Mouse (Mus musculus) megakaryocyte, embryonic 14.5 days (primary cell): ENCODE measurements around the gene Nav3. TPM values are rescaled to one million over a fixed set of nuclear protein-coding genes. Genes with fewer than 3 reads are reported as not detected.

Experiments used
- H3K27me3 ChIP-seq: replicated peaks from 2 replicates; pipeline ENCODE3; 2012; ENCODE audit warnings: inconsistent platforms
- H3K36me3 ChIP-seq: replicated peaks from 2 replicates; pipeline ENCODE3; 2012; ENCODE audit warnings: low read length, inconsistent platforms, mixed read lengths
- H3K4me1 ChIP-seq: 2 replicates; pipeline ENCODE4 v1.6.1; 2012; ENCODE audit warnings: inconsistent platforms
- H3K4me3 ChIP-seq: replicated peaks from 2 replicates; pipeline ENCODE3; 2012; ENCODE audit warnings: moderate library complexity, mild to moderate bottlenecking, inconsistent platforms
- H3K9me3 ChIP-seq: 2 replicates; pipeline ENCODE4 v1.6.1; 2012; ENCODE audit warnings: inconsistent platforms
- FLI1 ChIP-seq: IDR thresholded peaks from 2 replicates; pipeline ENCODE4 v1.6.1; 2012; ENCODE audit warnings: low read length, inconsistent platforms, mixed read lengths
- GATA1 ChIP-seq: IDR thresholded peaks from 3 replicates; pipeline ENCODE4 v1.6.1; 2012; ENCODE audit warnings: mixed read lengths, low read length, inconsistent platforms, borderline replicate concordance
- polyA plus RNA-seq: library from polyadenylated mRNA; stranded (reverse); fragments of >175 nt; gene quantifications from 2 replicates; pipeline ENCODE4 v1.2.3, GENCODE M21; 2012; ENCODE audit warnings: low replicate concordance; ENCODE audit not compliant: insufficient read depth

The Nav3 gene
- polyA plus RNA-seq, 1 experiment = not detected

- Histone ChIP-seq H3K4me1 (no peaks in the 10 kb centered on the region), H3K36me3 (no peaks in the 10 kb centered on the region), H3K4me3 (no peak overlapping the region), H3K27me3 (no peaks in the 10 kb centered on the region), H3K9me3 (no peaks in the 10 kb centered on the region)
- TF ChIP-seq FLI1 (no peak), GATA1 (no peak)
Measured at GRCm38 (mm10) chr10:109667453-109667852, 788.6 kb downstream of the Nav3 start.

- TF ChIP-seq GATA1 (no peak), FLI1 (no peak)
- no peaks in the 10 kb centered on the region for H3K9me3 ChIP-seq
Measured at GRCm38 (mm10) chr10:109664629-109665317, 791.2 kb downstream of the Nav3 start.

DNA sequence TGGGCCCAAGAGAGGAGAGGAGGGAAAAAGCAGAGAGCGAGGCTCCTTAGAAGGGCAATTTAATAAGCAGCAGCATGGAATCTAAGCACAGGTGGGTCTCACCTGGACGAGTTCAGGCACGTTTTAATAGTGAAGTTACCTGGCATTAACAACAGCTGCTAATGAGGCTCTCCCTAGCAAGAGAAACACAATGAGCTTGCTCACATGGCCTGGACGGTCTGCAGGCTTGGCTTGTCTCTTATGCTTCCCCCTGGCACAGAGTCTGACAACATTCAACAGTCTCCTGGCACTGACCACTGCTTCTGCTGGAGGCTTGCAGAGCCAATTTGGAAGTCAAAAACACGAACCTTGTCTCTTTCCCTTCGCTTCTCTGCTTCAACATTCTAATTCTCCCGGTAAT, 804.5 kb downstream of the Nav3 start:
- Histone ChIP-seq H3K27me3 (no peaks in the 10 kb centered on the region), H3K4me1 (no peaks in the 10 kb centered on the region), H3K4me3 (no peak overlapping the region), H3K36me3 (no peaks in the 10 kb centered on the region), H3K9me3 (peaks cover 8% of the 10 kb centered on the region)
- TF ChIP-seq FLI1 (no peak), GATA1 (no peak)

More at GRCm38 (mm10) chr10:109664629-109665317, 791.2 kb downstream of the Nav3 start:
- no peak overlapping the region for H3K4me3 ChIP-seq
- no peaks in the 10 kb centered on the region for H3K27me3 ChIP-seq
- H3K36me3 ChIP-seq = no peaks in the 10 kb centered on the region
- H3K4me1 ChIP-seq = no peaks in the 10 kb centered on the region

- no peak for TF ChIP-seq GATA1
- no peak for TF ChIP-seq FLI1
- Histone ChIP-seq H3K4me3 (no peak overlapping the region), H3K36me3 (no peaks in the 10 kb centered on the region), H3K9me3 (peaks cover 10% of the 10 kb centered on the region), H3K27me3 (no peaks in the 10 kb centered on the region), H3K4me1 (no peaks in the 10 kb centered on the region)
Measured at GRCm38 (mm10) chr10:109643598-109643997, 812.4 kb downstream of the Nav3 start.

- H3K27me3 ChIP-seq = no peaks in the 10 kb centered on the region
- H3K9me3 ChIP-seq = peaks cover 22% of the 10 kb centered on the region
- no peak for TF ChIP-seq FLI1
- TF ChIP-seq GATA1 = no peak
- H3K4me1 ChIP-seq = no peaks in the 10 kb centered on the region
- H3K36me3 ChIP-seq = no peaks in the 10 kb centered on the region
- no peak overlapping the region for H3K4me3 ChIP-seq
Measured at GRCm38 (mm10) chr10:109641806-109642205, 814.2 kb downstream of the Nav3 start.

DNA sequence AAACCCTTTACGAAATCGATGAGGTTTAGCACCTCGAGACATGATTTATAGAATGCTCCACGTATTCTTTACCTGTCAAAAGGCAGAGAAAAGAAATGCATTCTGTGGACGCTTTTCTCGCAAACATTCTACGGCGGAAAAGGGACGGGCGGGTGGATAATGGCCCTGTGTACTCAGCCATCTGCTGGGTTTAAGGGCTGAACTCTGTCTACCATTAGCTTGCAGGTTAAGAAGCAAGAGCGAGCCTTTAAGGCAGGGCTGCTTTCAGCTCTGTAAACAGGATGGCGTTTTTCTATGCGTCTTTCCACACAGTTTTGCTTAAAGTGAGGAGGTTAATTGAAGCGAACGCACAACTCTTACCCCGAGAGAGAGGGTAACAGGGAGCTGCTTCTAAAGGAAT, 818.3 kb downstream of the Nav3 start:
- H3K9me3 ChIP-seq = peaks cover 26% of the 10 kb centered on the region
- H3K4me1 ChIP-seq = no peaks in the 10 kb centered on the region
- TF ChIP-seq FLI1 = no peak
- no peak for TF ChIP-seq GATA1
- H3K36me3 ChIP-seq = no peaks in the 10 kb centered on the region
- no peak overlapping the region for H3K4me3 ChIP-seq
- no peaks in the 10 kb centered on the region for H3K27me3 ChIP-seq
